23 mouse cellular contexts compared by ENCODE assay signal in the genomic region with DNA sequence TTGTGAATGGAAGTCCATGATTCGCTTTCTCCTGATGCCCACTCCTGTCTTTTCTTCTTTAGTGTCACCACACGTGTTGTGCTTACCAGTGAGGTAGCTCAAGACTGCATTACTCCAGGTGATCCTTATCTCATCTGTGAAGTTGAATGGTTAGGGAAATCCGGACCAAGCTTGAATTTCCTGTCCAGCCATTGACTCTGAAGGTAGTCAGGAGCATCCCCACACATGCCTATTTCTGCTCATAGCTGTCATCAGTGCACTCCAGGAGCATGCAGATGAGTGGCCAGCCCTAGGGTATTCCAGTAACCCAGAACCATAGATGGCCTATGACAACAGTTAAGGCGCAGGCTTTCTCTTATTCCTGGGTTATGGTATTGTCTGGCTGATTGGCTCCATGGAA. TPM values are rescaled to one million over a fixed set of nuclear protein-coding genes. Genes with fewer than 3 reads are reported as not detected.
A peak's percentile ranks its signal among the peaks of the same experiment; 100 is the strongest.
DNase-seq lines count a peak whose midpoint lies in the region; ATAC-seq and TF ChIP-seq lines count a peak whose summit lies in the region.
"Had no signal": no experiment of that assay in that cellular context is flagged by ENCODE, and none has a peak within 500 bp of the region (broad histone marks: within the 10 kb centered on the region; RNA-seq: fewer than 3 reads in every experiment).

No protein-coding gene starts in this region.

- H3K27me3 ChIP-seq in forebrain, embryonic 10.5 days (ENCODE audit: poor library complexity, severe bottlenecking): no peaks in the 10 kb centered on the region
- no peaks in the 10 kb centered on the region for H3K27me3 ChIP-seq in forebrain, embryonic 15.5 days
- H3K27me3 ChIP-seq in heart, adult 2 months (ENCODE audit: control insufficient read depth, insufficient read depth, low read length): no peaks in the 10 kb centered on the region
- H3K27me3 ChIP-seq in heart, embryonic 12.5 days (replicated peaks): no peaks in the 10 kb centered on the region
- no peaks in the 10 kb centered on the region for H3K27me3 ChIP-seq in hindbrain, embryonic 15.5 days
- no peaks in the 10 kb centered on the region for H3K27me3 ChIP-seq in hindbrain, embryonic 10.5 days (ENCODE audit: insufficient read depth, poor library complexity, severe bottlenecking)
- no peaks in the 10 kb centered on the region for H3K27me3 ChIP-seq in neural tube, embryonic 15.5 days (replicated peaks)
- H3K27me3 ChIP-seq: heart, embryonic 13.5 days; intestine, embryonic 15.5 days; limb, embryonic 12.5 days; liver, embryonic 15.5 days; midbrain, embryonic 12.5 days had no signal

- TF ChIP-seq EP300 in heart, adult 2 months (IDR thresholded peaks at IDR 0.05; ENCODE audit: insufficient read depth, low read depth, low read length): 0 out of 2 replicates have a peak, but pooled peaks have one; percentile 35

- TF ChIP-seq CTCF in heart, adult 2 months (IDR thresholded peaks at IDR 0.05): no peak

- peaks cover 18% of the 10 kb centered on the region for H3K4me1 ChIP-seq in forebrain, embryonic 10.5 days
- peaks cover 18% of the 10 kb centered on the region for H3K4me1 ChIP-seq in forebrain, embryonic 15.5 days
- H3K4me1 ChIP-seq in heart, adult 2 months (ENCODE audit: control insufficient read depth, insufficient read depth, low read length): peaks cover 17% of the 10 kb centered on the region
- H3K4me1 ChIP-seq in heart, embryonic 12.5 days (replicated peaks): peaks cover 25% of the 10 kb centered on the region
- peaks cover 16% of the 10 kb centered on the region for H3K4me1 ChIP-seq in hindbrain, embryonic 15.5 days (replicated peaks)
- H3K4me1 ChIP-seq in hindbrain, embryonic 10.5 days (replicated peaks): peaks cover 8% of the 10 kb centered on the region
- peaks cover 17% of the 10 kb centered on the region for H3K4me1 ChIP-seq in neural tube, embryonic 15.5 days
- H3K4me1 ChIP-seq: liver, embryonic 15.5 days had no signal

- no peaks in the 10 kb centered on the region for H3K9me3 ChIP-seq in forebrain, embryonic 10.5 days
- no peaks in the 10 kb centered on the region for H3K9me3 ChIP-seq in forebrain, embryonic 15.5 days
- H3K9me3 ChIP-seq in heart, embryonic 12.5 days (replicated peaks): no peaks in the 10 kb centered on the region
- H3K9me3 ChIP-seq in hindbrain, embryonic 15.5 days: no peaks in the 10 kb centered on the region
- no peaks in the 10 kb centered on the region for H3K9me3 ChIP-seq in hindbrain, embryonic 10.5 days
- no peaks in the 10 kb centered on the region for H3K9me3 ChIP-seq in neural tube, embryonic 15.5 days (replicated peaks)
- H3K9me3 ChIP-seq: G1E; heart, embryonic 13.5 days; intestine, embryonic 15.5 days; limb, embryonic 12.5 days; liver, embryonic 15.5 days; midbrain, embryonic 12.5 days had no signal

- peaks cover 2% of the 10 kb centered on the region; the same call in 1 of the 2 replicates for H3K79me2 ChIP-seq in heart, adult 2 months (replicated peaks; ENCODE audit: control insufficient read depth, insufficient read depth, low read length)

- ATAC-seq in forebrain, embryonic 15.5 days (replicated peaks): no peak; the same call in 1 of the 2 replicates
- ATAC-seq in heart, embryonic 12.5 days (ENCODE audit: insufficient number of reproducible peaks, low FRiP score): no peak
- peak; percentile 43; the same call in 1 of the 2 replicates for ATAC-seq in hindbrain, embryonic 15.5 days (ENCODE audit: low FRiP score, low read depth)
- ATAC-seq in neural tube, embryonic 15.5 days (ENCODE audit: low FRiP score): peak; percentile 30; the same call in 1 of the 2 replicates
- ATAC-seq: hindbrain, postnatal 0 days had no signal

- TF ChIP-seq POLR2A in heart, adult 2 months (IDR thresholded peaks at IDR 0.05; ENCODE audit: insufficient read depth, low read depth, low read length): no peak

- H3K4me2 ChIP-seq in forebrain, embryonic 15.5 days (replicated peaks): no peak overlapping the region
- no peak overlapping the region for H3K4me2 ChIP-seq in heart, embryonic 12.5 days
- H3K4me2 ChIP-seq in hindbrain, embryonic 15.5 days: no peak overlapping the region
- no peak overlapping the region for H3K4me2 ChIP-seq in neural tube, embryonic 15.5 days
- H3K4me2 ChIP-seq: limb, embryonic 12.5 days; liver, embryonic 15.5 days; midbrain, embryonic 12.5 days had no signal

- peak overlapping the region; percentile 31; the same call in 1 of the 2 replicates for H3K27ac ChIP-seq in forebrain, embryonic 10.5 days
- no peak overlapping the region for H3K27ac ChIP-seq in forebrain, embryonic 15.5 days (replicated peaks)
- peak overlapping the region; percentile 81 for H3K27ac ChIP-seq in heart, adult 2 months
- H3K27ac ChIP-seq in heart, embryonic 12.5 days (ENCODE audit: poor library complexity, severe bottlenecking): no peak overlapping the region
- H3K27ac ChIP-seq in hindbrain, embryonic 15.5 days (replicated peaks): no peak overlapping the region
- H3K27ac ChIP-seq in hindbrain, embryonic 10.5 days: no peak overlapping the region
- H3K27ac ChIP-seq in neural tube, embryonic 15.5 days (replicated peaks): no peak overlapping the region
- H3K27ac ChIP-seq: hindbrain, postnatal 0 days; intestine, embryonic 15.5 days; liver, embryonic 15.5 days; midbrain, embryonic 12.5 days had no signal

- WGBS in forebrain, embryonic 10.5 days: 94% methylated on average over 4 of the region's 4 CpGs
- 92% methylated on average over 4 of the region's 4 CpGs for WGBS in forebrain, embryonic 15.5 days
- 64% methylated on average over 4 of the region's 4 CpGs for WGBS in heart, adult 2 months
- WGBS in heart, embryonic 12.5 days: 82% methylated on average over 4 of the region's 4 CpGs
- WGBS in hindbrain, embryonic 15.5 days: 91% methylated on average over 4 of the region's 4 CpGs
- 89% methylated on average over 4 of the region's 4 CpGs for WGBS in hindbrain, embryonic 10.5 days
- WGBS in neural tube, embryonic 15.5 days: 92% methylated on average over 4 of the region's 4 CpGs

- no peaks in the 10 kb centered on the region for H3K36me3 ChIP-seq in forebrain, embryonic 10.5 days (replicated peaks)
- no peaks in the 10 kb centered on the region for H3K36me3 ChIP-seq in forebrain, embryonic 15.5 days
- H3K36me3 ChIP-seq in heart, adult 2 months (ENCODE audit: control insufficient read depth, insufficient read depth, low read length): peaks cover 5% of the 10 kb centered on the region; the same call in 1 of the 2 replicates
- no peaks in the 10 kb centered on the region for H3K36me3 ChIP-seq in heart, embryonic 12.5 days
- H3K36me3 ChIP-seq in hindbrain, embryonic 15.5 days: no peaks in the 10 kb centered on the region
- H3K36me3 ChIP-seq in hindbrain, embryonic 10.5 days: no peaks in the 10 kb centered on the region
- no peaks in the 10 kb centered on the region for H3K36me3 ChIP-seq in neural tube, embryonic 15.5 days
- H3K36me3 ChIP-seq: heart, embryonic 13.5 days; intestine, embryonic 15.5 days; limb, embryonic 12.5 days; liver, embryonic 15.5 days; midbrain, embryonic 12.5 days had no signal

- no peak overlapping the region for H3K4me3 ChIP-seq in forebrain, embryonic 10.5 days
- no peak overlapping the region for H3K4me3 ChIP-seq in forebrain, embryonic 15.5 days
- no peak overlapping the region for H3K4me3 ChIP-seq in heart, adult 2 months
- H3K4me3 ChIP-seq in heart, embryonic 12.5 days: no peak overlapping the region
- H3K4me3 ChIP-seq in hindbrain, embryonic 15.5 days: no peak overlapping the region
- H3K4me3 ChIP-seq in hindbrain, embryonic 10.5 days: no peak overlapping the region
- no peak overlapping the region for H3K4me3 ChIP-seq in neural tube, embryonic 15.5 days (replicated peaks)
- H3K4me3 ChIP-seq: heart, embryonic 13.5 days; intestine, embryonic 15.5 days; left cerebral cortex, adult 2 months; limb, embryonic 12.5 days; liver, embryonic 15.5 days; midbrain, embryonic 12.5 days had no signal

- no peak overlapping the region for H3K9ac ChIP-seq in forebrain, embryonic 15.5 days (replicated peaks)
- no peak overlapping the region for H3K9ac ChIP-seq in heart, adult 2 months (ENCODE audit: low read depth, low read length)
- H3K9ac ChIP-seq in heart, embryonic 12.5 days: no peak overlapping the region
- no peak overlapping the region for H3K9ac ChIP-seq in hindbrain, embryonic 15.5 days
- no peak overlapping the region for H3K9ac ChIP-seq in neural tube, embryonic 15.5 days (replicated peaks)
- H3K9ac ChIP-seq: heart, embryonic 13.5 days; intestine, embryonic 15.5 days; limb, embryonic 12.5 days; liver, embryonic 15.5 days; midbrain, embryonic 12.5 days had no signal

- DNase-seq in forebrain, embryonic 10.5 days (ENCODE audit: extremely low spot score, low spot score): no peak
- DNase-seq in heart, adult 2 months: no peak
- DNase-seq in hindbrain, embryonic 10.5 days (ENCODE audit: low spot score): no peak
- DNase-seq in neural tube, embryonic 10.5 days (ENCODE audit: extremely low spot score, low spot score): no peak
- DNase-seq: cerebellum, adult 8-10 months; cerebellum, postnatal 36 days; kidney, adult 9 months; kidney, postnatal 10 days; lung, postnatal 36 days; thymus, adult 2 months; thymus, postnatal 36 days had no signal

- intact Hi-C loops in heart, adult 2 months (cut with DNase I): no loop called here

RNA-seq across cellular contexts. Expression of a gene that starts 20.9 kb away (rescaled TPM):
- polyA plus RNA-seq in forebrain, embryonic 10.5 days (2016; fragmentation: Nextera tagmentation; extraction: Ambion mirVana): 7.9 and 8.0 TPM in 2 replicates
- 8.3 and 9.4 TPM in 2 replicates for polyA plus RNA-seq in forebrain, embryonic 15.5 days (2015; fragmentation: Nextera tagmentation; extraction: Ambion mirVana)
- 10 to 100 TPM; 22.3 to 23.7 TPM for total RNA-seq in heart, adult 2 months (2021)
- 6.4 and 17.1 TPM in 2 replicates for polyA plus RNA-seq in heart, adult 2 months (2012; rRNA removed)
- polyA plus RNA-seq in heart, embryonic 12.5 days (2016; fragmentation: Nextera tagmentation; extraction: Ambion mirVana): 13.0 and 13.9 TPM in 2 replicates
- polyA plus RNA-seq in hindbrain, embryonic 15.5 days (2015; fragmentation: Nextera tagmentation; extraction: Ambion mirVana): 7.9 and 12.1 TPM in 2 replicates
- polyA plus RNA-seq in hindbrain, embryonic 10.5 days (2016; fragmentation: Nextera tagmentation; extraction: Ambion mirVana): 9.2 and 10.0 TPM in 2 replicates
- polyA plus RNA-seq in neural tube, embryonic 15.5 days (2015; fragmentation: Nextera tagmentation; extraction: Ambion mirVana): 9.1 and 9.7 TPM in 2 replicates

Comparison
In these comparisons a context has a peak if more than half of its experiments do, and no peak if none do; other contexts are left out.
1. H3K27ac ChIP-seq: peak in forebrain, embryonic 10.5 days (single experiment) and heart, adult 2 months (single experiment); none in forebrain, embryonic 15.5 days (single experiment), heart, embryonic 12.5 days (single experiment), hindbrain, embryonic 15.5 days (single experiment), hindbrain, embryonic 10.5 days (single experiment) and neural tube, embryonic 15.5 days (single experiment).
2. ATAC-seq: peak in hindbrain, embryonic 15.5 days (single experiment) and neural tube, embryonic 15.5 days (single experiment); none in forebrain, embryonic 15.5 days (single experiment) and heart, embryonic 12.5 days (single experiment).